Mouse (Mus musculus) cortical plate, adult 2 months (tissue): ENCODE results near the gene Parl.

ENCODE experiments used
- CTCF ChIP-seq: fragments of 200-500 bp; IDR thresholded peaks from 2 replicates; pipeline ENCODE4 v1.5.1; 2011; ENCODE audit warnings: mild to moderate bottlenecking, control low read depth, low read length; ENCODE audit not compliant: insufficient read depth; ENCODE audit errors: extremely low read depth
- POLR2A ChIP-seq: fragments of 200-500 bp; IDR thresholded peaks from 2 replicates; pipeline ENCODE4 v1.6.1; 2011; ENCODE audit warnings: mild to moderate bottlenecking, low read length, control low read depth; ENCODE audit not compliant: insufficient read depth; ENCODE audit errors: extremely low read depth

- no peak for TF ChIP-seq CTCF
- no peak for TF ChIP-seq POLR2A
Measured at GRCm38 (mm10) chr16:20257926-20258325, 44.3 kb downstream of the Parl start.
